Mouse (Mus musculus) olfactory bulb, adult 2 months (tissue): ENCODE data around the gene Mrtfb. TPM values are rescaled to one million over a fixed set of nuclear protein-coding genes. Genes with fewer than 3 reads are reported as not detected.
"Not testable (repeated sequence)": the region's sequence is repeated elsewhere in the genome, so short reads cannot be mapped to it uniquely, and the experiment has no call there.

ENCODE experiments used
- H3K27ac ChIP-seq: fragments of 200-500 bp; 2 replicates; pipeline ENCODE4 v1.5.1; 2012; ENCODE audit warnings: low read depth, low read length; ENCODE audit not compliant: insufficient read depth
- H3K4me1 ChIP-seq: fragments of 200-500 bp; 2 replicates; pipeline ENCODE4 v1.6.1; 2012; ENCODE audit warnings: low read length; ENCODE audit not compliant: control insufficient read depth, insufficient read depth
- H3K4me3 ChIP-seq: fragments of 200-500 bp; 2 replicates; pipeline ENCODE4 v1.5.1; 2012; ENCODE audit warnings: mild to moderate bottlenecking, low read depth, low read length, moderate library complexity; ENCODE audit not compliant: insufficient read depth
- CTCF ChIP-seq: fragments of 200-500 bp; IDR thresholded peaks from 2 replicates; pipeline ENCODE4 v1.5.1; 2012; ENCODE audit warnings: low read depth, mild to moderate bottlenecking, low read length, moderate library complexity; ENCODE audit not compliant: insufficient read depth
- POLR2A ChIP-seq: fragments of 200-500 bp; IDR thresholded peaks from 2 replicates; pipeline ENCODE4 v1.6.1; 2012; ENCODE audit warnings: mild to moderate bottlenecking, low read depth, low read length, moderate library complexity; ENCODE audit not compliant: insufficient read depth
- WGBS: fragments of 180-500 bp; shearing (Covaris S2); methylation state at CpG from one replicate; pipeline ENCODE4 v1.1.7; 2018; 5-methylcytosine and 5-hydroxymethylcytosine counted together
- polyA plus RNA-seq: library from polyadenylated mRNA; stranded (reverse); fragments of >200 nt; gene quantifications from 2 replicates; pipeline ENCODE4 v1.2.4, GENCODE M21; 2012; ENCODE audit warnings: low replicate concordance; ENCODE audit not compliant: missing spikeins, insufficient read depth, insufficient read length

Gene Mrtfb
- polyA plus RNA-seq, 1 experiment = 36.5 TPM

DNA sequence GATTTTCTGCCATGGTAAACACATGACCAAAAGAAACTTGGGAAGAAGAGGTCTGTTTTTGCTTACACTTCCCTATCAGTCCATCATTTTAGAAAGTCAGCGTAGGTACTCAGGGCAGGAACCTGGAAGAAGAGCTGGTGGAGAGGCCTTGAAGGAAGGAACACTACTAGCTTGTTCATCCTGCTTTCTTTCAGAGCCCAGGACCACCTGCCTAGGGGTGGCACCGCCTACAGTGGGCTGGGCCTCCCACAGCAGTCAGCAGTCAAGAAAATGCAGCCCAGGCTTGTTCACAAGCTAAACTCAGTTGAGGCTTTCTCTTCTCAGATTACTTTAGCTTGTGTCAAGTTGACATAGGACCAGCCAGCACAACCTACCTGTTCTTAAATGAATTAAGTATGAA lies 2.7 kb downstream of the Mrtfb start:
- Histone ChIP-seq H3K4me1 (peaks cover 9% of the 10 kb centered on the region), H3K4me3 (no peak overlapping the region), H3K27ac (no peak overlapping the region)
- WGBS = 85% methylated on average over 2 of the region's 2 CpGs
- TF ChIP-seq POLR2A = no peak

DNA sequence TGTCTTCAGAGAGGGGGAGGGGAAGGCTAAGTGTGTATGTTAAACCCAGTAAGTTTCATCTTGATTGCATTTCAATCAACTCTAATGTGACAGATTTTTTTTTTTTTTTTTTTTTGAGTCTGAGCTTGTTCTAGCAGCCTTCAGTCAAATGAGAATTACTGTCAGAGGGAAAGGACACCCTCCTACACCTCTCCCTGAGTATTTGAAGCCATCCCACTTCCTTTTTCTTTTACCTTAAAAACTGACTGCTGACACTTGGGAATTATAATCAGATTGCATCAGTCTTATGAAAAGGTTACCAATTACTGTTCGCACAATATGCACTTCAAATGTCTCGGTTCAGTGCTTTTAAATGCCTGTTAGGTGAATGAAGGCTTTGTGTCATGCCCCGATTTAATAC lies 10.0 kb downstream of the Mrtfb start:
- WGBS = 57% methylated on average over 3 of the region's 3 CpGs
- H3K27ac ChIP-seq = no peak overlapping the region

DNA sequence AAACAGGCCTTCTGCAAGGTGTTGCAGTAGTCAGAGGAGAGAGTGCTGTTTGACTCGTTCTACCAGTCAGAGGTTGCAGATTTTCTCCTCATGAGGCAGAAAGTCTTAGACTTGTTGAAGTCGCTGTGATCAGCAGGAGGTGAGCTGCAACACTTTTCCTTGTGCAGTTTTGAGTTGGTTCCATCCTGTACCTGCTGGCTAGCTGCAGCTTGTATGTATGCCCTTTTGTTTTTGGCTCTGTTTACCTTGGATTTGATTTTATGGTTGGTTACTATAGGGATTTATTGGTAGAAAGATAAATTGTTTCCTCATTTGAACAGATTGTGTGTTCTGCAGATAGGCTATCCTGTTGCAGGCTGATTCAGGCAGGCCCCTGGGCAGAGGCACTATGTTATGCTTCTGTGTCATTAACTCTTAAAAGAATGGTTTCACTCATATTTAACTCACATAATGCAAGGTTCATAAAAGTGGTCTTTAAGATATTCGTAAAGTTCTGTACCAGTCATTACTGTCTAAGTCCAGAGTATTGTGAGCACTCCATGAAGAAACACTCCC lies 11.1 kb downstream of the Mrtfb start:
- no peak for TF ChIP-seq POLR2A
- no peak for TF ChIP-seq CTCF
- WGBS = 62% methylated on average over 3 of the region's 3 CpGs
- no peak overlapping the region for H3K4me3 ChIP-seq
- H3K4me1 ChIP-seq = 0 out of 2 replicates have a peak, but pooled peaks cover 2% of the 10 kb centered on the region
- H3K27ac ChIP-seq = no peak overlapping the region

More for the DNA sequence above, 10.0 kb downstream of the Mrtfb start:
- no peak overlapping the region for H3K4me3 ChIP-seq
- no peak for TF ChIP-seq CTCF
- TF ChIP-seq POLR2A = no peak
- 0 out of 2 replicates have a peak, but pooled peaks cover 2% of the 10 kb centered on the region for H3K4me1 ChIP-seq

DNA sequence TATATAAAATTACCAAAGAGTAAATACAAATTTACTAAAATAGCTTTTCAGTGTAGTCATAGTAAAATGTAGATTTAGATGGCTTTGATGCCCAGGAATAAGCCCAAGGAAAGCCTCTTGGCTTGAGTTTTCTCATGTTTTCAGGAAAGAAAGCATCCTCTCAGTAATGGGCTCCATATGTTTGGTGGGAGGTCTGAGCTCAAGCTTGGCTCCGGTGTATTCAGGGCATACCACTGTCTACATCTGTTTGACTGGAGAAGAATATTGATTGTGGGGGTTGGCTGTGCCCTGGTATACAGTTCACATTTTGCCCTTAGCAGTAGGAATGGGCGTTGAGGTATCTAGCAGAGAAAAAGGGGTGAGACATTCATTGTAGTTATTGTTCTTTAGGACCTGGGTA lies 13.1 kb downstream of the Mrtfb start:
- 0 out of 2 replicates have a peak, but pooled peaks cover 2% of the 10 kb centered on the region for H3K4me1 ChIP-seq
- H3K4me3 ChIP-seq = no peak overlapping the region
- H3K27ac ChIP-seq = no peak overlapping the region
- WGBS = 89% methylated on average over 2 of the region's 2 CpGs
- TF ChIP-seq CTCF (no peak), POLR2A (no peak)

DNA sequence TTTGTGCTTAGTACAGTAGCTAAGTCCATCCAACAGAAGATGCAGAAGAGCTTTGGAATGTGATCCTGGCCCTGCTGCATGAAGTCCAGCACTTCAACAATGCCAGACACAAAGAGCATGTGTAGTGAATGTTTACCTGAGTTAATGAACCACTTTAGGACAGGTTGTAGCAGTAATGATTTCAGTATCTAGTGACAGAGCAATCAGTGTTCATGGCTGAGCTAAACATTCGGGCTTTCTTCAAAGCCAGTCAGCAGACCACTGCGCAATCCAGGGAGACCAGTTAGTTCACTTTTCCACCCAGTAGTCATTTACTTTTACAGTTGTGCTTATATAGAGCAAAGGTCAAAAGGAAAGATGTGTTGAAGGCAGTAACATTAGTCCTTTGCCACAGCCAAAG lies 20.0 kb downstream of the Mrtfb start:
- TF ChIP-seq CTCF = no peak
- TF ChIP-seq POLR2A = no peak

DNA sequence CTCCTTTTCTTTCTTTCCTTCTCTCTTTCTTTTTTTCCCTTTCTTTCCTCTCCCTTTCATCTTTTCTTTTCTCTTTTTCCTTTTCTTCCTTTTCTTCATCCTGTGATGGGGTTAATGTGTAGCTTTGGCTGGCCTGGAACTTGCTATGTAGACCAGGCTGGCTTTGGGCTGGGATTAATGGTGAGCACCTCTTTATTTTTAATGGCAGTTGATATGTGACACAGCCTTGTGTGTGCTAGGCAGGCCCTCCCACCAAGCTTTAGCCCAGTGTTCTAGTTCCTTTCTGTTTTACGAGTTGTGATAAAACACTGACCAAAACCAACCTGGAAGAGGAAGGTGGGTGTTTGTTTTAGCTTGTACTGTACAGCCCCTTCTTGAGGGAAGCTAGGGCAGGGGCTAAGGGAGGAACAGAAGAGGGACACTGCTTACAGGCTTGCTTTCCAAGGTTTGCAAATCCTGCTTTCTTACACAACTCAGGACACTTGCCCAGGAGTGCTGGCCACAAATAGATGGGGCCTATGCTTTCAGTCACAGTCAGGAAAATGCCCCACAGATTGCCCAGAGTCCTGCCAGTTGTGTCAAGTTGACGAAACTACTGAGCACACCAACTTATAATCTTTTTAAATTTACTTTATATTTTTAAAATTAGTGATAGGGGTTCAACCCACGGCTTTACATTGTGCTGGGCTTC lies 20.6 kb downstream of the Mrtfb start:
- Histone ChIP-seq H3K4me1 (no peaks in the 10 kb centered on the region), H3K27ac (no peak overlapping the region), H3K4me3 (no peak overlapping the region)
- no peak for TF ChIP-seq POLR2A
- TF ChIP-seq CTCF = no peak
- WGBS = 74% methylated on average over 3 of the region's 3 CpGs

More for the DNA sequence above, 20.0 kb downstream of the Mrtfb start:
- 90% methylated on average over 2 of the region's 2 CpGs for WGBS
- H3K4me3 ChIP-seq = no peak overlapping the region
- H3K27ac ChIP-seq = no peak overlapping the region
- no peaks in the 10 kb centered on the region for H3K4me1 ChIP-seq

DNA sequence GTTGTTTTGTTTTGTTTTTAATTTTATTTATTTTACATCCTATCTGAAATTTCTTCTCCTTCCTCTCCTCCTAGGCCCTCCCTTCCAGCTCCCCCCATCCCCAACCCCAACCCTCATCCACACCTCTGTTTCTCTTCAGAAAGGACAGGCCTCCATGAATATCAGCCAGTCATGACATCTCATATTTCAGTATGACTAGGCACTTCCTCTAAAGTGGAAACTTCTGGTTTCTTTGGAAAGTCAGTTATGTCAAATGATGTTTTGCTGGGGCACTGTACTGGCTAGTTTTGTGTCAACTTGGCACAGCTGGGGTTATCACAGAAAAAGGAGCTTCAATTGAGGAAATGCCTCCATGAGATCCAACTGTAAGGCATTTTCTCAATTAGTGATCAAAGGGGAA lies 30.1 kb downstream of the Mrtfb start:
- H3K4me1 ChIP-seq, H3K27ac ChIP-seq, H3K4me3 ChIP-seq: not testable (repeated sequence)

DNA sequence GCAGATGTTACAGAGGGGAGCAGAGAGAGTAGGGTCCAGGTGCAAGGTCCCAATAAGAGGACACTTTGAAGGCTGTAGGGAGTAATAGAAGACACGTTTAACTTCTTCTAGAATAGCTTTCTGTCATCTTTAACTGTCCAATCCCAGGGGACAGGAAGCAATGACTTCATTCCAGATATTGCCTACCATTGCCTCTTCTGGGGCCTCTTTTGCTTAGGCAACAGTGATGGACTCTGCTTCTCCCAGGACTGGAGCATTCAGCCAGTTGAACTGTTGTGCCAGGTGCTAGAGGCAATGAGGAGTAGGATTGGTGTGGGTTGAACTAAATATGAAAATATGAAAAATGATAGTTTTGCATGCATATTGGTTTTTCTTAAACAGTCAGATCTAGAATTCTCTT lies 41.6 kb downstream of the Mrtfb start:
- TF ChIP-seq POLR2A (no peak), CTCF (no peak)
- no peak overlapping the region for H3K4me3 ChIP-seq
- H3K27ac ChIP-seq = no peak overlapping the region
- WGBS = 68% methylated on average over 1 of the region's 1 CpGs
- H3K4me1 ChIP-seq = peaks cover 5% of the 10 kb centered on the region

DNA sequence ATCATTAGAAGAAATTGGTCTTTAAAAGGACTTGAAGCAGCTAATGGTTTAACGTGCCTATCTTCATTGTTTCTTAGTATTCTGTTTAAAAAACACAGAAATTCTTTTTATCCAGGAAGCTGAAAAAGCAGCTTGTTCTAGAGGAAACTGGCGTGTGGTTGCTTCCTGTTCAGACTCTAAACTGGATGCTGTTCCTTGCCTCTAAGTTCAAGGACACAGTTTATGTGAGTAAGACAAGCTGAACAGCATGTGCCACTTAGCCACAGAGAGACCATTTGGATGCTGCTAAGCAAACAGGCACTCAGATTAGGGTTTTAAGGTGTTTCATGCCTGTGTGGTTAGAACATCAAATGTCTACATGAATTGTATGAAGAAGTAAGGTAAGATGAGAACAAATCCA lies 42.7 kb downstream of the Mrtfb start:
- 46% methylated on average over 2 of the region's 2 CpGs for WGBS
- TF ChIP-seq POLR2A (no peak), CTCF (no peak)
- Histone ChIP-seq H3K27ac (no peak overlapping the region), H3K4me1 (peaks cover 5% of the 10 kb centered on the region), H3K4me3 (no peak overlapping the region)
